In the genomic region with DNA sequence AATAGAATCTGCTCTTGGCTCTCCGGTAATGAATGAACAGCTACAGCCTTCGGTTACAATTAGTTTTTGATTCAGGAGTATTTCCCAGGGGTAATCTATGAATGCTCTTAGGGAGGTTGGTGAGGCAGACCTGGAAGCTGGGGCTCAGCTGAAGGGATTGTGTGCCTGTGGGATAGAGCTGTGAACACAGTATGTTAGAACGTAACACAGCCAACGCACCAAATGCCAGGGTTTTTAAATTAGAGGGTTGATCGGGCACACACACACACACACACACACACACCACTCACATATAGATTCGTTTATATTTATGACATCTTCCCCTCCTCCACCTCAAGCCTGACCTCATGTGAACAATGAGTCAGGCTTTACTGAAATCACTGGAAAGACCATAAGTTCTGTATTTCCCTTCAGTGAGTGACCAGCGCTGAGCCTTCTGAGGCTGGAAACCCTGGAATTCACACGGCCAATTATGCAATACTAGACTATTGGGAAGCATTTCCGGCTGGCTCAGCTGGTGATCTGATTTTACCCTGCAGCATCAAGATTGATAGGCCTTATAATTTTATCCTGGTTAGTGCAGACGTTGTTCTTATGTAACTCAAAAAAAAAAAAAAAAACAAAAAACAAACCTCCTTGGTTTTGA, we compare ENCODE assay signal across 10 mouse cellular contexts. TPM values are rescaled to one million over a fixed set of nuclear protein-coding genes. Genes with fewer than 3 reads are reported as not detected.
DNase-seq lines count a peak whose midpoint lies in the region; ATAC-seq and TF ChIP-seq lines count a peak whose summit lies in the region.
"Had no signal": no experiment of that assay in that cellular context is flagged by ENCODE, and none has a peak within 500 bp of the region (broad histone marks: within the 10 kb centered on the region; RNA-seq: fewer than 3 reads in every experiment).

No protein-coding gene starts in this region.

- no peaks in the 10 kb centered on the region for H3K9me3 ChIP-seq in hindbrain, embryonic 12.5 days (replicated peaks)
- H3K9me3 ChIP-seq in hindbrain, embryonic 16.5 days (ENCODE audit: control insufficient read depth, low read length): no peaks in the 10 kb centered on the region
- no peaks in the 10 kb centered on the region for H3K9me3 ChIP-seq in embryonic facial prominence, embryonic 15.5 days (replicated peaks)
- no peaks in the 10 kb centered on the region for H3K9me3 ChIP-seq in limb, embryonic 12.5 days
- H3K9me3 ChIP-seq: embryonic facial prominence, embryonic 12.5 days; liver, embryonic 15.5 days had no signal

- H3K4me1 ChIP-seq in hindbrain, embryonic 12.5 days: peaks cover 22% of the 10 kb centered on the region
- H3K4me1 ChIP-seq in hindbrain, embryonic 16.5 days (ENCODE audit: control insufficient read depth, insufficient read depth, low read depth, low read length): peaks cover 7% of the 10 kb centered on the region
- H3K4me1 ChIP-seq in embryonic facial prominence, embryonic 15.5 days: peaks cover 23% of the 10 kb centered on the region
- peaks cover 39% of the 10 kb centered on the region for H3K4me1 ChIP-seq in limb, embryonic 12.5 days (replicated peaks)

- H3K27me3 ChIP-seq in hindbrain, embryonic 12.5 days: peaks cover 4% of the 10 kb centered on the region; the same call in 1 of the 2 replicates
- H3K27me3 ChIP-seq in hindbrain, embryonic 16.5 days (replicated peaks; ENCODE audit: control insufficient read depth, insufficient read depth, low read length): no peaks in the 10 kb centered on the region
- no peaks in the 10 kb centered on the region for H3K27me3 ChIP-seq in C2C12 (ENCODE audit: control insufficient read depth, insufficient read depth, insufficient read length)
- no peaks in the 10 kb centered on the region for H3K27me3 ChIP-seq in embryonic facial prominence, embryonic 15.5 days
- no peaks in the 10 kb centered on the region for H3K27me3 ChIP-seq in limb, embryonic 12.5 days
- H3K27me3 ChIP-seq: embryonic facial prominence, embryonic 12.5 days had no signal

- H3K9ac ChIP-seq in hindbrain, embryonic 12.5 days: no peak overlapping the region
- H3K9ac ChIP-seq in hindbrain, embryonic 16.5 days (ENCODE audit: low read depth, low read length): no peak overlapping the region
- H3K9ac ChIP-seq in embryonic facial prominence, embryonic 15.5 days: no peak overlapping the region
- H3K9ac ChIP-seq in limb, embryonic 12.5 days (replicated peaks): no peak overlapping the region
- H3K9ac ChIP-seq: embryonic facial prominence, embryonic 12.5 days; liver, embryonic 15.5 days had no signal

- no peak overlapping the region for H3ac ChIP-seq in C2C12 (ENCODE audit: control insufficient read depth, insufficient read length, low read depth)

- H3K79me2 ChIP-seq in C2C12 (ENCODE audit: control insufficient read depth, insufficient read depth): peaks cover 19% of the 10 kb centered on the region

- H3K4me2 ChIP-seq in hindbrain, embryonic 12.5 days (replicated peaks): no peak overlapping the region
- H3K4me2 ChIP-seq in hindbrain, embryonic 16.5 days (ENCODE audit: low read length): no peak overlapping the region
- no peak overlapping the region for H3K4me2 ChIP-seq in embryonic facial prominence, embryonic 15.5 days (replicated peaks)
- no peak overlapping the region for H3K4me2 ChIP-seq in limb, embryonic 12.5 days
- H3K4me2 ChIP-seq: embryonic facial prominence, embryonic 12.5 days; liver, embryonic 15.5 days had no signal

- DNase-seq in thymus, postnatal 14 days: no peak
- no peak for DNase-seq in T-cell, adult 2 months (ENCODE audit: low spot score)
- DNase-seq in cerebellum, adult 11-12 months: no peak

- ATAC-seq in hindbrain, embryonic 12.5 days (ENCODE audit: low FRiP score): no peak
- no peak for ATAC-seq in hindbrain, embryonic 16.5 days
- no peak for ATAC-seq in embryonic facial prominence, embryonic 15.5 days (ENCODE audit: insufficient number of reproducible peaks, low FRiP score, low TSS enrichment, low read depth)
- ATAC-seq in limb, embryonic 12.5 days (ENCODE audit: insufficient number of reproducible peaks, insufficient read depth, low FRiP score, low TSS enrichment, low read depth): no peak

- TF ChIP-seq CTCF in C2C12 (IDR thresholded peaks at IDR 0.05; ENCODE audit: control insufficient read depth, insufficient read depth, insufficient read length): no peak

- 60% methylated on average over 10 of the region's 10 CpGs for WGBS in hindbrain, embryonic 12.5 days
- 45% methylated on average over 10 of the region's 10 CpGs for WGBS in hindbrain, embryonic 16.5 days
- WGBS in embryonic facial prominence, embryonic 15.5 days: 44% methylated on average over 10 of the region's 10 CpGs
- WGBS in limb, embryonic 12.5 days: 50% methylated on average over 10 of the region's 10 CpGs

- H3K27ac ChIP-seq in hindbrain, embryonic 12.5 days: 0 out of 2 replicates have a peak overlapping the region, but pooled peaks have one; percentile 30
- H3K27ac ChIP-seq in hindbrain, embryonic 16.5 days (ENCODE audit: low read depth, low read length): no peak overlapping the region
- H3K27ac ChIP-seq in embryonic facial prominence, embryonic 15.5 days (replicated peaks): 0 out of 2 replicates have a peak overlapping the region, but pooled peaks have one; percentile 11
- H3K27ac ChIP-seq in limb, embryonic 12.5 days: peak overlapping the region; percentile 59; the same call in 1 of the 2 replicates
- H3K27ac ChIP-seq: embryonic facial prominence, embryonic 12.5 days had no signal

- no peaks in the 10 kb centered on the region for H3K36me3 ChIP-seq in hindbrain, embryonic 12.5 days
- H3K36me3 ChIP-seq in hindbrain, embryonic 16.5 days (ENCODE audit: control insufficient read depth, insufficient read depth, low read length): no peaks in the 10 kb centered on the region
- H3K36me3 ChIP-seq in C2C12 (ENCODE audit: control insufficient read depth, insufficient read depth): no peaks in the 10 kb centered on the region
- H3K36me3 ChIP-seq in embryonic facial prominence, embryonic 15.5 days: no peaks in the 10 kb centered on the region
- no peaks in the 10 kb centered on the region for H3K36me3 ChIP-seq in limb, embryonic 12.5 days
- H3K36me3 ChIP-seq: embryonic facial prominence, embryonic 12.5 days; liver, embryonic 15.5 days had no signal

- no peak overlapping the region for H3K4me3 ChIP-seq in hindbrain, embryonic 12.5 days
- H3K4me3 ChIP-seq in hindbrain, embryonic 16.5 days (ENCODE audit: low read length): no peak overlapping the region
- H3K4me3 ChIP-seq in C2C12 (ENCODE audit: insufficient read depth, poor library complexity, severe bottlenecking): no peak overlapping the region
- H3K4me3 ChIP-seq in embryonic facial prominence, embryonic 15.5 days (replicated peaks): no peak overlapping the region
- H3K4me3 ChIP-seq in limb, embryonic 12.5 days (replicated peaks): no peak overlapping the region
- H3K4me3 ChIP-seq: embryonic facial prominence, embryonic 12.5 days; liver, embryonic 15.5 days had no signal

- H3K79me3 ChIP-seq in C2C12 (ENCODE audit: low read depth): peaks cover 7% of the 10 kb centered on the region

TF ChIP-seq in C2C12, 6 proteins besides CTCF, POLR2A, EP300 and RAD21:
- TF ChIP-seq USF1 (IDR thresholded peaks at IDR 0.05; ENCODE audit: low read depth) (no peak), CEBPB (IDR thresholded peaks at IDR 0.05; ENCODE audit: low read depth) (peak; percentile 56)

RNA-seq across cellular contexts. Expression of a gene that starts 3.0 kb away (rescaled TPM):
- 21.4 and 22.0 TPM in 2 replicates for polyA plus RNA-seq in hindbrain, embryonic 12.5 days (2016; fragmentation: Nextera tagmentation; extraction: Ambion mirVana)
- 4.8 and 10.7 TPM in 2 replicates for polyA plus RNA-seq in hindbrain, embryonic 16.5 days (2015; fragmentation: Nextera tagmentation; extraction: Ambion mirVana)
- 27.1 TPM for polyA plus RNA-seq in C2C12 (2012; fragmentation: generic; extraction: Trizol)
- 47.9 and 48.2 TPM in 2 replicates for polyA plus RNA-seq in embryonic facial prominence, embryonic 15.5 days (2015; fragmentation: Nextera tagmentation; extraction: Ambion mirVana)
- polyA plus RNA-seq in limb, embryonic 12.5 days (2016; fragmentation: Nextera tagmentation; extraction: Ambion mirVana): 34.5 and 38.1 TPM in 2 replicates
